Mouse (Mus musculus): ENCODE measurements at regions not wholly inside any gene's neighbourhood (a gene's known extent, or its start where the extent isn't known, plus 50 kb on each side); places are given as distances from the start of the nearest gene placed in this dataset.

DNA sequence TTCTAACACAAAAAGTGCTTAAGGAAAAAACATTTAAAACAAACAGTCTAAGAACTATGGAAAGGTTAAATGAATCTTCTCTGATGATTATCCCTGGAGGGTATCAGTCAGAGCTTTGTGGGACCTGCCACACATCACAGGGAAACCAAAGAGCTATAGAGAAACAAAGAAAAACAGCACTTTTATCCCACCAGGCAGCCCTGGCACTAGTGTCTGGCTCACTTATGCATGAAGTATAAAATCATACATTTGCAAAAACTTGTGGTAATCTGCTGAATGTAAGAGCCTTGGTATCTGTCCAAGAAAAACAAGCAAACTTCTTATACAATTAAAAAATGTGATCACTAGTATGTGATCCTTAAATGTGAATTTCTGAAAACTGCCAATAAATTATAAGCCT lies 972.4 kb upstream of the Ctnnd2 start:
- Histone ChIP-seq H3K27me3 (replicated peaks; ENCODE audit: control insufficient read depth, insufficient read depth, low read length) (no peaks in the 10 kb centered on the region), H3K4me1 (ENCODE audit: control insufficient read depth, insufficient read depth, low read length) (no peaks in the 10 kb centered on the region), H3K27ac (ENCODE audit: low read depth, low read length) (no peak overlapping the region), H3K4me2 (ENCODE audit: low read length) (no peak overlapping the region), H3K4me3 (ENCODE audit: low read depth, low read length) (no peak overlapping the region), H3K9ac (ENCODE audit: low read length) (no peak overlapping the region), H3K36me3 (ENCODE audit: control insufficient read depth, insufficient read depth, low read length) (no peaks in the 10 kb centered on the region), H3K9me3 (replicated peaks; ENCODE audit: control insufficient read depth, low read length) (no peaks in the 10 kb centered on the region)
- peak; percentile 35 for DNase-seq (ENCODE audit: low spot score)
- ATAC-seq: peak; percentile 48; the same call in 1 of the 2 replicates

DNA sequence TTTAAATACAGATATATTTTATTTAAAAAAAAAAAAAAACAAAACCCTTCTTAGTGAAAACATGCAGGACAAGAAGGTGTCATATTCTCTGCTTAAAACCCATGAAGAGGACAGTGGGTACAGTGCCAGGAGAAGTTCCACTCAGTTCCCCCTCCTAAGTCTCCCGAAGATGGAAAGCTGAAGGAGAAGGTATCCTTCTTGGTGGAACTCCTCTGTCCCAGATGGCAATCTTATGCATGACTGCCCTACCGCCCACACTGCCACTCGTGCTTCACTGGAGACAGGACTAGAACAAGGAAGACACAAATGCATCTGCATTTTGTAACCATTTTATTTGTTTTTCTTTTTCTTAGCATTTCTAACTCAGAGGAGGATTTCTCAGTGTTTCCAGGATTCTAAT lies 948.7 kb upstream of the Ctnnd2 start:
- Histone ChIP-seq H3K4me1 (ENCODE audit: control insufficient read depth, insufficient read depth, low read length) (no peaks in the 10 kb centered on the region), H3K27me3 (replicated peaks; ENCODE audit: control insufficient read depth, insufficient read depth, low read length) (no peaks in the 10 kb centered on the region), H3K9me3 (replicated peaks; ENCODE audit: control insufficient read depth, low read length) (no peaks in the 10 kb centered on the region), H3K9ac (ENCODE audit: low read length) (no peak overlapping the region), H3K27ac (ENCODE audit: low read depth, low read length) (no peak overlapping the region), H3K4me3 (ENCODE audit: low read depth, low read length) (no peak overlapping the region), H3K36me3 (ENCODE audit: control insufficient read depth, insufficient read depth, low read length) (no peaks in the 10 kb centered on the region), H3K4me2 (ENCODE audit: low read length) (no peak overlapping the region)
- ATAC-seq (no peak), DNase-seq (ENCODE audit: low spot score) (no peak)
- 59% methylated on average over 3 of the region's 3 CpGs for WGBS

DNA sequence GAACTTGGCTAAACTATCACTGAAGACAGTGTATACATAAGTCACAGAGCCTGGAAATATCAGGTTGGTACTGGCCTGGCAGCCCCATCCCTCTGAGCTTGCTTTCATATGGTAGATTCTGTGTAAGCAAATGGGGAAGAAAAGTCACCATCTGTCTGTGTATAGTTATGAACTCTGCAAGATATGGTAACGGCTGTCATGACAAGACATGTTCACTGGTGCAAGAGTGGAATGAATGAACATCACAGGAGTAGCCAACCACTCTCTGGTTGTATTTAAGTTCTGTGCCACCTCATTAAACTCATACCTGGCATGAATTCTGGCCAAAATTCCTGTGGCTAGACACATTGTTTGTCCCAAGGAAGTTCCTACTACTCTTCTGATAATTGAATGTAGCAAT lies 945.5 kb upstream of the Ctnnd2 start:
- Histone ChIP-seq H3K4me2 (ENCODE audit: low read length) (no peak overlapping the region), H3K36me3 (ENCODE audit: control insufficient read depth, insufficient read depth, low read length) (no peaks in the 10 kb centered on the region), H3K4me3 (ENCODE audit: low read depth, low read length) (no peak overlapping the region), H3K4me1 (ENCODE audit: control insufficient read depth, insufficient read depth, low read length) (no peaks in the 10 kb centered on the region), H3K27ac (ENCODE audit: low read depth, low read length) (no peak overlapping the region), H3K9me3 (replicated peaks; ENCODE audit: control insufficient read depth, low read length) (no peaks in the 10 kb centered on the region), H3K27me3 (replicated peaks; ENCODE audit: control insufficient read depth, insufficient read depth, low read length) (no peaks in the 10 kb centered on the region), H3K9ac (ENCODE audit: low read length) (no peak overlapping the region)
- peak; percentile 35 for DNase-seq (ENCODE audit: low spot score)
- peak; percentile 37; the same call in 1 of the 2 replicates for ATAC-seq
- 82% methylated on average over 1 of the region's 1 CpGs for WGBS

GRCm38 (mm10) chr15:29234635-29235034 lies 937.8 kb upstream of the Ctnnd2 start:
- Histone ChIP-seq H3K4me2 (ENCODE audit: low read length) (no peak overlapping the region), H3K27me3 (replicated peaks; ENCODE audit: control insufficient read depth, insufficient read depth, low read length) (no peaks in the 10 kb centered on the region), H3K27ac (ENCODE audit: low read depth, low read length) (no peak overlapping the region), H3K9me3 (replicated peaks; ENCODE audit: control insufficient read depth, low read length) (no peaks in the 10 kb centered on the region), H3K9ac (ENCODE audit: low read length) (no peak overlapping the region), H3K36me3 (ENCODE audit: control insufficient read depth, insufficient read depth, low read length) (no peaks in the 10 kb centered on the region), H3K4me3 (ENCODE audit: low read depth, low read length) (no peak overlapping the region), H3K4me1 (ENCODE audit: control insufficient read depth, insufficient read depth, low read length) (no peaks in the 10 kb centered on the region)
- ATAC-seq: no peak
- no peak for DNase-seq (ENCODE audit: low spot score)

GRCm38 (mm10) chr15:29255152-29255551 lies 917.2 kb upstream of the Ctnnd2 start:
- Histone ChIP-seq H3K4me1 (ENCODE audit: control insufficient read depth, insufficient read depth, low read length) (no peaks in the 10 kb centered on the region), H3K27me3 (replicated peaks; ENCODE audit: control insufficient read depth, insufficient read depth, low read length) (no peaks in the 10 kb centered on the region), H3K4me2 (ENCODE audit: low read length) (no peak overlapping the region), H3K9me3 (replicated peaks; ENCODE audit: control insufficient read depth, low read length) (no peaks in the 10 kb centered on the region), H3K27ac (ENCODE audit: low read depth, low read length) (no peak overlapping the region), H3K4me3 (ENCODE audit: low read depth, low read length) (no peak overlapping the region), H3K9ac (ENCODE audit: low read length) (no peak overlapping the region), H3K36me3 (ENCODE audit: control insufficient read depth, insufficient read depth, low read length) (no peaks in the 10 kb centered on the region)
- ATAC-seq: no peak
- no peak for DNase-seq (ENCODE audit: low spot score)
- WGBS: 78% methylated on average over 3 of the region's 3 CpGs

DNA sequence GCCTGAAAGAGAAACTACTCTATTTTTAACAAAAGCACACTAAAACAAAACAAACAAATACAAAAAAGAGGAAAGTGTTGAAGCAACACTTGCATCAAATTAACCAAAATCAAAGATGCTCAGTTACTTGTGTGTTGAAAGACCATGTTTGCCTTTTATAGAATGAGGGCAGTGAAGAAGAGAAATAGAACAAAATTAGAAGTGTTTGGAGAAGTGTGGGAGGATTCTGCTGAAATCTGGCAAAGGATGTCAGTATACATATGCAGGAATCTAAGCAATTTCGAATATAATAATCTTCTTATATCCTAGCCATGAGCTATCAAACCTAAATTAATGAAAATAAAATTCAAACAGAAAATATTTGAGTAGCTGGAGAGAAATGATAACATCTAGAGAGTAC lies 905.6 kb upstream of the Ctnnd2 start:
- DNase-seq (ENCODE audit: low spot score) (no peak), ATAC-seq (no peak)
- Histone ChIP-seq H3K4me3 (ENCODE audit: low read depth, low read length) (no peak overlapping the region), H3K9ac (ENCODE audit: low read length) (no peak overlapping the region), H3K36me3 (ENCODE audit: control insufficient read depth, insufficient read depth, low read length) (no peaks in the 10 kb centered on the region), H3K4me1 (ENCODE audit: control insufficient read depth, insufficient read depth, low read length) (no peaks in the 10 kb centered on the region), H3K4me2 (ENCODE audit: low read length) (no peak overlapping the region), H3K9me3 (replicated peaks; ENCODE audit: control insufficient read depth, low read length) (no peaks in the 10 kb centered on the region), H3K27me3 (replicated peaks; ENCODE audit: control insufficient read depth, insufficient read depth, low read length) (no peaks in the 10 kb centered on the region), H3K27ac (ENCODE audit: low read depth, low read length) (no peak overlapping the region)
- 62% methylated on average over 1 of the region's 1 CpGs for WGBS

DNA sequence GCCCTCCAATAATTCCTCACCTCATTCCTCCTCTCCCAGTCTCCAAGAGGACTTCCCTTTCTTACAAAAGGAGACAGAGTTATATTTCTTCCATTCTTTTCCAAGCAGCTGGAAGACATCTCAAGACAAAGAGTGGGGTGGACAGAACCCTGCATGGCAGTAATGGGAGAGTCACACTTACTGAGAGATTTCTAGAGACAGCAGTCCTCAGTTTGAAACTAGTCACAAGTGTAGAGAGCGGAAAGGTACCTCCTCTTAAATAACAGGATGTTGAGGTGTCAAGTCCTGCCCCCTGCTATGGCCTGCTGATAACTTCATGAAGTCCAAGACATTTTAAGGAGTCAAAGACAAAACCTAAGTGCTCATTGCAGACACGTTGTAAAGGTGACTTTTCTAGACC lies 875.9 kb upstream of the Ctnnd2 start:
- WGBS: 80% methylated on average over 2 of the region's 2 CpGs
- ATAC-seq (no peak), DNase-seq (ENCODE audit: low spot score) (no peak)
- H3K27me3 ChIP-seq (replicated peaks; ENCODE audit: control insufficient read depth, insufficient read depth, low read length): no peaks in the 10 kb centered on the region
- no peak overlapping the region for H3K9ac ChIP-seq (ENCODE audit: low read length)
- no peaks in the 10 kb centered on the region for H3K4me1 ChIP-seq (ENCODE audit: control insufficient read depth, insufficient read depth, low read length)
- no peak overlapping the region for H3K4me2 ChIP-seq (ENCODE audit: low read length)
- H3K4me3 ChIP-seq (ENCODE audit: low read depth, low read length): no peak overlapping the region
- no peaks in the 10 kb centered on the region for H3K9me3 ChIP-seq (replicated peaks; ENCODE audit: control insufficient read depth, low read length)
- H3K36me3 ChIP-seq (ENCODE audit: control insufficient read depth, insufficient read depth, low read length): no peaks in the 10 kb centered on the region
- no peak overlapping the region for H3K27ac ChIP-seq (ENCODE audit: low read depth, low read length)

All from forebrain, embryonic 14.5 days (tissue).